17 mouse cellular contexts compared by ENCODE assay signal in the genomic region with DNA sequence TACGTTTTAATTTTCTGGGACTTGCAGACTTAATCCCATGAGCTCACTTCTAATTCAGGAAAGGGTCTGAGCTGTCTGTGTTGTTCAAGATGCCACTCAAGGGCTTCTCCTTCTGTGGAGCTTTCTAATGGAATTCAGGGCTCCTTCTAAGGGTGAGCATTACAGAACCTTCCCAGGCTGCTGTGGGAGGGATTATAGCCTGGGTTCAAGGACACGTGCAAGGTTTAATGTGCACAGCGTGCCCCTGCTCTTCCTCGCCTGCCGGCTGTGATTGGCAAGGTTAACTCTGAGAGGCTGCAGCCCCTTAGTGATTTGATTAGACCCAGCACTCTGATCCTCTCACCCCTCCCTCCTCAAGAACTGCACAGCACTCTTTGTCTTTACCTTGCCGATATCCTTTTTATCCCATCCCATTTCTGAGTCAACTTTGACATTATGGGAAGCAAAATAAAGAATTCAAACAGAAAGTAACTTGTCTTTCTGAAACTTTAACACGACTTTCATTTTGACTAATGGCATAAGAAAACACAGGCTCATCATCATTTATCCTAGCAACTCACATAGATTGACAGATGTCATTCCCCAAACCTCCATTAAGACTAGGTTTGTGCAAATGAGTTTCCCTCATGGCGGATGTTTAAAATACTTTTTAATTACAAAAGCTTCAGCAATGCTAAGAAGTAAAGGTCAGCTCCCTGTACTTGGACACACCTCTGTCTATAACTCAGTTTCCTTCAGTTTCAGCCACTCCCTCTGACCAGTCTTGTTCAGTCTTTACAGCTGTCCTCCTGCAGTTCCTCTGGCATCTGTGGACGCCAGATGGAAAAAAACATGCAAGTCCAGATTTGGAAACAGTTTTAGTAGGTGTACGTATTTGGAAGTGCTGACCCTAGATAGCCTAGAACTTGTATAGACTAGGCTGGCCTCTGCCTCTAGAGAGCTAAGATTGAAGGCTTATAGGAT.
A peak's percentile ranks its signal among the peaks of the same experiment; 100 is the strongest.
DNase-seq lines count a peak whose midpoint lies in the region; ATAC-seq lines count a peak whose summit lies in the region.
"Had no signal": no experiment of that assay in that cellular context is flagged by ENCODE, and none has a peak within 500 bp of the region (broad histone marks: within the 10 kb centered on the region; RNA-seq: fewer than 3 reads in every experiment).

No protein-coding gene starts in this region.

- WGBS in heart, embryonic 15.5 days, result 47% methylated on average over 10 of the region's 10 CpGs
- 36% methylated on average over 10 of the region's 10 CpGs for WGBS in midbrain, embryonic 14.5 days

- no peaks in the 10 kb centered on the region for H3K27me3 ChIP-seq in heart, embryonic 15.5 days
- H3K27me3 ChIP-seq in midbrain, embryonic 14.5 days (ENCODE audit: control insufficient read depth, insufficient read depth, low read length), result no peaks in the 10 kb centered on the region
- H3K27me3 ChIP-seq: megakaryocyte, embryonic 14.5 days; neural tube, embryonic 12.5 days had no signal

- no peaks in the 10 kb centered on the region for H3K36me3 ChIP-seq in heart, embryonic 15.5 days
- H3K36me3 ChIP-seq in midbrain, embryonic 14.5 days (ENCODE audit: control insufficient read depth, insufficient read depth, low read length), result no peaks in the 10 kb centered on the region
- H3K36me3 ChIP-seq: neural tube, embryonic 12.5 days had no signal

- H3K4me2 ChIP-seq in heart, embryonic 15.5 days, result peak overlapping the region; percentile 31; the same call in 1 of the 2 replicates
- H3K4me2 ChIP-seq in midbrain, embryonic 14.5 days (ENCODE audit: low read length), result no peak overlapping the region
- H3K4me2 ChIP-seq: lung, embryonic 14.5 days; neural tube, embryonic 12.5 days had no signal

- no peaks in the 10 kb centered on the region for H3K9me3 ChIP-seq in heart, embryonic 15.5 days (replicated peaks)
- no peaks in the 10 kb centered on the region for H3K9me3 ChIP-seq in midbrain, embryonic 14.5 days (ENCODE audit: control insufficient read depth, low read length)
- H3K9me3 ChIP-seq: megakaryocyte, embryonic 14.5 days; neural tube, embryonic 12.5 days had no signal

- ATAC-seq in heart, embryonic 15.5 days (replicated peaks; ENCODE audit: insufficient number of reproducible peaks, insufficient read depth, low FRiP score, low read depth), result no peak
- ATAC-seq in midbrain, embryonic 14.5 days (ENCODE audit: low FRiP score, low TSS enrichment), result no peak

- H3K9ac ChIP-seq in heart, embryonic 15.5 days, result no peak overlapping the region
- H3K9ac ChIP-seq in midbrain, embryonic 14.5 days (replicated peaks; ENCODE audit: low read length), result no peak overlapping the region
- H3K9ac ChIP-seq: lung, embryonic 14.5 days; neural tube, embryonic 12.5 days had no signal

- H3K4me1 ChIP-seq in heart, embryonic 15.5 days (replicated peaks), result peaks cover 12% of the 10 kb centered on the region
- H3K4me1 ChIP-seq in midbrain, embryonic 14.5 days (ENCODE audit: control insufficient read depth, insufficient read depth, low read length), result peaks cover 10% of the 10 kb centered on the region
- H3K4me1 ChIP-seq: neural tube, embryonic 12.5 days had no signal

- peak; percentile 3 for DNase-seq in adrenal gland, adult 8-10 months
- DNase-seq in adrenal gland, postnatal 4 days (ENCODE audit: low spot score in 2 of 2), result no peak
- no peak for DNase-seq in heart, adult 18-20 months
- DNase-seq in embryo, embryonic 10.5 days (ENCODE audit: low spot score), result peak; percentile 18
- DNase-seq in midbrain, embryonic 14.5 days, result peak; percentile 24
- no peak for DNase-seq in lung, postnatal 25 days (ENCODE audit: low spot score)
- no peak for DNase-seq in layer of hippocampus, adult 9-11 months
- DNase-seq: cerebellum, postnatal 25 days; heart, postnatal 4 days; kidney, adult 11 months; kidney, postnatal 25 days; liver; lung, embryonic 14.5 days had no signal

- no peak overlapping the region for H3K4me3 ChIP-seq in heart, embryonic 15.5 days
- H3K4me3 ChIP-seq in midbrain, embryonic 14.5 days (replicated peaks; ENCODE audit: low read depth, low read length), result no peak overlapping the region
- H3K4me3 ChIP-seq: left cerebral cortex, adult 2 months; megakaryocyte, embryonic 14.5 days; neural tube, embryonic 12.5 days had no signal

- H3K27ac ChIP-seq in heart, embryonic 15.5 days, result no peak overlapping the region
- H3K27ac ChIP-seq in midbrain, embryonic 14.5 days (replicated peaks; ENCODE audit: low read depth, low read length), result no peak overlapping the region
- H3K27ac ChIP-seq: left cerebral cortex, adult 2 months; neural tube, embryonic 12.5 days had no signal

Comparison
In these comparisons a context has a peak if more than half of its experiments do, and no peak if none do; other contexts are left out.
1. DNase-seq: peak in adrenal gland, adult 8-10 months (single experiment), embryo, embryonic 10.5 days (single experiment) and midbrain, embryonic 14.5 days (single experiment); none in adrenal gland, postnatal 4 days (0 of 2), heart, adult 18-20 months (0 of 2), lung, postnatal 25 days (single experiment) and layer of hippocampus, adult 9-11 months (single experiment).